Mouse (Mus musculus) liver, adult 2 months (tissue): ENCODE measurements at regions not wholly inside any gene's neighbourhood (a gene's known extent, or its start where the extent isn't known, plus 50 kb on each side); places are given as distances from the start of the nearest gene placed in this dataset.

Experiments
- CTCF ChIP-seq: fragments of 200-500 bp; IDR thresholded peaks from 2 replicates; pipeline ENCODE4 v1.5.1; 2011; ENCODE audit warnings: low read depth, low read length, control low read depth
- POLR2A ChIP-seq: fragments of 200-500 bp; IDR thresholded peaks from 2 replicates; pipeline ENCODE4 v1.6.1; 2011; ENCODE audit warnings: low read length, control low read depth; ENCODE audit not compliant: insufficient read depth; ENCODE audit errors: extremely low read depth

GRCm38 (mm10) chr15:36939608-36940007, 68.0 kb downstream of the Zfp706 start:
- no peak for TF ChIP-seq CTCF
- no peak for TF ChIP-seq POLR2A
